Mouse (Mus musculus) bone marrow macrophage, adult 2 months (primary cell): ENCODE data around the gene Syn3.

ENCODE experiments used
- CTCF ChIP-seq: IDR thresholded peaks from 2 replicates; pipeline ENCODE4 v1.5.1; 2012; ENCODE audit warnings: low read depth, mild to moderate bottlenecking, low read length, moderate library complexity
- POLR2A ChIP-seq: IDR thresholded peaks from 2 replicates; pipeline ENCODE4 v1.6.1; 2012; ENCODE audit warnings: mild to moderate bottlenecking, low read depth, low read length, borderline replicate concordance

DNA sequence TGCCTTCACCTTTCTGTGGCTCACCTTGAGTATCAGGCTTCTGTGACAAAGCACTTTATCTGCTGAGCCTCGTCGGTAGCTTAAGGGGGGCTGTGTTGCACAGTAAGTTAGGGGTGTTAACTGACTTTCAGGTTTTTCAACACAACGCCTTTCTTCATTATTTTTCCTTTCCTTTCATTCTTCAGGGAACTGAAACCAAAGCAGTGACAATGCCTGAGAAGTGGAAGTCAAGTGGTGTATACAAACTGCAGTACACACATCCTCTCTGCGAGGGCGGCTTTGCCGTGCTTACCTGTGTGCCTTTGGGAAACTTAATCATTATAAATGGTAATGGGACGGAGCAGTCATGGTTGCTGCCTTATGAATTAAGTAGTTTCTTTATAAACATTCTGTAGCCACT, 468.0 kb downstream of the Syn3 start:
- TF ChIP-seq CTCF (no peak), POLR2A (no peak)
